Mouse (Mus musculus) olfactory bulb, adult 2 months (tissue): ENCODE measurements around the gene Papola.

ENCODE experiments used
- CTCF ChIP-seq: fragments of 200-500 bp; IDR thresholded peaks from 2 replicates; pipeline ENCODE4 v1.5.1; 2012; ENCODE audit warnings: low read depth, mild to moderate bottlenecking, low read length, moderate library complexity; ENCODE audit not compliant: insufficient read depth
- POLR2A ChIP-seq: fragments of 200-500 bp; IDR thresholded peaks from 2 replicates; pipeline ENCODE4 v1.6.1; 2012; ENCODE audit warnings: mild to moderate bottlenecking, low read depth, low read length, moderate library complexity; ENCODE audit not compliant: insufficient read depth

- TF ChIP-seq CTCF (no peak), POLR2A (no peak)
These were observed 70.1 kb downstream of the Papola start for GRCm38 (mm10) chr12:105854639-105855038.
